Mouse (Mus musculus) spleen, adult 2 months (tissue): ENCODE results near the gene Prdm10.

ENCODE experiments used
- CTCF ChIP-seq: fragments of 200-500 bp; IDR thresholded peaks from 2 replicates; pipeline ENCODE4 v1.5.1; 2011; ENCODE audit warnings: mild to moderate bottlenecking, inconsistent platforms; ENCODE audit not compliant: insufficient read depth, insufficient read length, insufficient replicate concordance; ENCODE audit errors: extremely low read depth
- POLR2A ChIP-seq: fragments of 200-500 bp; IDR thresholded peaks from 2 replicates; pipeline ENCODE4 v1.6.1; 2011; ENCODE audit warnings: low read depth, low read length, inconsistent platforms

- TF ChIP-seq POLR2A (no peak), CTCF (no peak)
Measured at GRCm38 (mm10) chr9:31300525-31300924, 20.2 kb downstream of the Prdm10 start.
